Mouse (Mus musculus) spleen, postnatal 14 days (tissue): ENCODE measurements at regions not wholly inside any gene's neighbourhood (a gene's known extent, or its start where the extent isn't known, plus 50 kb on each side); places are given as distances from the start of the nearest gene placed in this dataset.

Experiments used
- DNase-seq, 2 experiments: peaks; one replicate each; pipeline ENCODE4 v3.0.0; 2021 to 2022; ENCODE audit warnings: low spot score in 2 of 2

GRCm38 (mm10) chr7:72906536-72906935 is 468.8 kb upstream of the Rgma start:
- DNase-seq, result no peak

DNA sequence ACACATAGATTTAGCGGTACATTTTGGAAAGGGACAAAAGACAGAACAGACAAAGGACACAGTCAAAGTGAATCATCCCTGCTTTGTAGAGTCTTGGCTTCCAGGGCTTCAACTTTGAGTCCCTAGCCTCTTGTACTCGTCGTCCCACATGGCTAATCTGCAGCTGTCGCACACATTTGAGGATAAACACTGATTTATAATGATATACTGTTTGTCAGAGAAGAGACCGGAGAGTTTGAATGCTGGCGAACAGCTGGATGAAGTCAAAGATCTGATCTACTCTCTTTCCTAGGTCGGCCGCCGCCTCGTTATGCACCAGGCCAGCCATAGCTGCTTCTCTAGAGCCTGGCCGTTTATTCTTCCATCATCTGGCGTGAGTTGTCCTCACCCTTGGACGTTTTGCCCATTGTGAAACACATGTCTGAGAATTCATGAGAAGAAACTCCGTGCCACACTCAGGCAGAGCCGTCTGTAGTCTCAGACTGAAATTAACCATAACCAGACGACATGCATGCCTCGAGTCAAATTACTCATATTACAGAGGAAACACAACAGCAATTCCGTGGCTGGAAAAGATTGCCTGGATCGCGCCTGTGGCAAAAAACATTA is 448.4 kb upstream of the Rgma start:
- DNase-seq, result no peak

- DNase-seq, result no peak
Observed at GRCm38 (mm10) chr7:72938842-72939241, 436.5 kb upstream of the Rgma start.

DNA sequence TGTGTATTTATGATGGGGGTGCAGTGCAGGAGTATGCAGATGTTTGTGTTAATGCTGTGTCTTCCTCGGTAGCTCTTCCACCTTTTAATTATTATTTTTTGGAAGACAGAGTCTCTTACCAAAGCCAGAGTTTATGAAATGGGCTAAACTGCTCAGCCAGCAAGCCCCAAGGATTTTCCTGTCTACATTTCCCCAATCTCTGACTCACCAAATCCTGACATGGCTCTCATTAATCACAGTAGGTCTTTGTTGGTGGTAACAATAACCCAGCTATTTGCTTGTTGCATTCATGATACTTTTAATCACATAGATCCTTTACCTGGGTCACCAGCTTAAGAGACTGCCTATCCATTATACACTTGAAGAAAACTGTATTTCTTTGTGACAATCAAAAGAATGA is 427.8 kb upstream of the Rgma start:
- DNase-seq, result no peak

DNA sequence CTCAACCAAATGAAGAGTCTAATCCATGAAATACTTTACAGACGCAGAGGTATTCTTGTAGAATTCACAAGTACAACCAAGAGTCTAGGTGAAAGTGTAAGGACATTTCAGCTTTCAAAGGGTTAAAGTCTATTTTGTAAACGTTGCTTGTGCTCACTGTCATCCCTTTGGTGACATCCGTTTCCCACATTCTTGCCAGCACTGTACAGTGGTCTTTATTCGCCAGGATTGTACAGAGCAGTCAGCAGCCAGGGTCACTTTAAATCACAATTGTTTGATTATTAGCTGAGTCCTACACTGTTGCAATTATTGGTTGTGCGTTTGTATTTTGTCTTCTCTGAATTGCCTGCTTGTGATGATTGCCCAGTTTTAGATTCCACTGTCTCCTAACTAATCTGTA is 427.3 kb upstream of the Rgma start:
- DNase-seq, result no peak

DNA sequence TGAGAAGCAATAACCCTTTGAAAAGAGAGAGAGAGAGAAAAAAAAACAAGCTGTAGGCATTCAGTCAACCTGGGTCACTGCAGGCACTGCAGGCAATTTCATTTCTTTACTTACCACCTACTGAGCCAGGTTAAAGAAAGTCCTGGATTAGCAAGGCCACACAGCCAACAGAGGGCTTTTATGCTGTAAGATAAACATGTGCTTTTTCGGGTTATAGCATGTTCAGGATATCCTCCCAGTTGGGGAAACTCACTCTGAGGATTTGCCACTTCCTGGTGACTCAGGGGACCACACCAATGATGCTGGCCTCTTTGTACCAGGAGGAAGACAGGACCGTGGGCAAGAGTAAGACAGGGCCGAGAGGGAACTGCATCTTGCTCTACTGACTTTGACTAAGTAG is 426.6 kb upstream of the Rgma start:
- DNase-seq, result no peak

DNA sequence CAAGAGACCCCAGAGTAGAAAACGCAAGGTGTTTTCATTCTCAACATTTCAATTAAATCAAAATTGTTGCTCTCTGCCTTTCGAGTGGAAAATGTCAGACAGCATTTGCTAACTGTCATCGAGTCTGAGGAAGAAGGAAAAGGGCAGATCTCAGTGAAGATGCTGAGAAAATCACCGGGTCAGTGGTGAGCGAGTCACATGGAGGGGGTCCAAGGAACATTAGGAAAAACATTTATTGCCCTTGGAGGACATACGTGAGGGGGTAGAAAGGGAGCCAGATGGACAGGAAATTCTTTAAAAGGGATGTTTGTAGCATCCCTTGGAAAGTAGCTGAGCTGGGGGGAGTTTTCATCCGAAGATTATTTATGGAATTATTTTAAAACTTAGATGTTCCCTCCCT is 425.4 kb upstream of the Rgma start:
- no peak for DNase-seq

GRCm38 (mm10) chr7:72957674-72958073 is 417.6 kb upstream of the Rgma start:
- no peak for DNase-seq

DNA sequence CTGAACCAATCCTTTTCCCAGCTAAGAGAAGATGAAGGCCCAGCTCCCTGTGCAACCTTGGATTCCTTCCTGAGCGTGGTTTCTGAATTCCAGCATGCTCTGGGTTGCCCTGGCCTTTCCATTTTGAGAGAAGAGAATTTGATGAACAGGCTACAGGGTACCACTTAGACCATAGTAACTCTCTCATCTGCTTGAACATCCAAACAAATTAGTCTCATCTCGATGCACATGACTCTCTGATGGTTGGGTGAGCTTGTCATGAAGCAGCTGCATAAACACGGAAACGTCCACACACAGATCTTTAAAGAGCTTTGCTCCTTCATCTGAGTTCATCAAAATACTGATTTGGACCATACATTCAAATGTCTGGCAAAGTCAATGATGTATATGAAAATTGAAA is 414.0 kb upstream of the Rgma start:
- DNase-seq, result no peak

DNA sequence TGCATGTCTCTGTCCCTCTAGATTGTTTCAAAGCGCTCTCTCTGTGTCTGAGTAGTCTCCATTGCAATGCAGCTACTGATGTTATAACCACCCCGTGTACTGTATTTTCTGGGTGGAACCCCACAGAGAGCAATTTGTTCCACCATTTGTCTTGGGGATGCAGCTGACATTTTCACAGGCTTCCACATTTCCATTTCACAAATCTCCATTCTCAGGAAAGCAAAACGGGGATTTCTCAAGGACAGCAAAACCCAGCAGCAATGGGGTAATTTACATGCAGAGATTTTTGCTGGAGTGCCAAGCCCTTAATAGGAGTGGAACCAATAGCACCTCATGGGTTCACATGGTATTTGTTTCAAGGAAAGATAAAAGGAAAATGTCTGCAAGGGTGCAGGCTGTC is 412.5 kb upstream of the Rgma start:
- DNase-seq, result no peak

- no peak for DNase-seq
Observed at GRCm38 (mm10) chr7:72963908-72964307, 411.4 kb upstream of the Rgma start.

DNA sequence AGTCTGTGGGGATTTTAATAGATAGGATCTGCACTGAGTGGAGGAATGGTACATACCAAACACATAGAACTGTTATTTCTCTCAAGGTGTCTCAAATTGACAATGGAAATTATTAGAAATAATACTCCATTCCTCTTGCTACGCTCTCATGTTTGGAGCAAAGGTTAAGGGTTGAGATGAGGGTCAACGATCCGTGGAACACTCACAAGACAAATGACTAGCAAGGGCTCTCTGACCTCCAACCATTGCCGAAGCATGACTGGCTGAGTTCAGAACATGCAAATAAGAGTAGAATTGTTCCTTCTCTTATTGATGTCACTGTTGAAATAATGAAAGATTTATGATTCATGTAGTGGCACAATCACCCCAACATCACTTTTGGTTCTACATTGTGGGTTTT is 407.1 kb upstream of the Rgma start:
- DNase-seq, result no peak

GRCm38 (mm10) chr7:72971506-72972267 is 403.6 kb upstream of the Rgma start:
- no peak for DNase-seq

GRCm38 (mm10) chr7:72972397-72972796 is 402.9 kb upstream of the Rgma start:
- no peak for DNase-seq

- no peak for DNase-seq
Observed at GRCm38 (mm10) chr7:72973771-72974170, 401.5 kb upstream of the Rgma start.

- no peak for DNase-seq
Observed at GRCm38 (mm10) chr7:72974384-72974783, 400.9 kb upstream of the Rgma start.

GRCm38 (mm10) chr7:72990559-72991429 is 384.5 kb upstream of the Rgma start:
- DNase-seq, result no peak

- DNase-seq, result no peak
Observed at GRCm38 (mm10) chr7:72998374-72998773, 376.9 kb upstream of the Rgma start.

- no peak for DNase-seq
Observed at GRCm38 (mm10) chr7:73019151-73019550, 356.2 kb upstream of the Rgma start.

DNA sequence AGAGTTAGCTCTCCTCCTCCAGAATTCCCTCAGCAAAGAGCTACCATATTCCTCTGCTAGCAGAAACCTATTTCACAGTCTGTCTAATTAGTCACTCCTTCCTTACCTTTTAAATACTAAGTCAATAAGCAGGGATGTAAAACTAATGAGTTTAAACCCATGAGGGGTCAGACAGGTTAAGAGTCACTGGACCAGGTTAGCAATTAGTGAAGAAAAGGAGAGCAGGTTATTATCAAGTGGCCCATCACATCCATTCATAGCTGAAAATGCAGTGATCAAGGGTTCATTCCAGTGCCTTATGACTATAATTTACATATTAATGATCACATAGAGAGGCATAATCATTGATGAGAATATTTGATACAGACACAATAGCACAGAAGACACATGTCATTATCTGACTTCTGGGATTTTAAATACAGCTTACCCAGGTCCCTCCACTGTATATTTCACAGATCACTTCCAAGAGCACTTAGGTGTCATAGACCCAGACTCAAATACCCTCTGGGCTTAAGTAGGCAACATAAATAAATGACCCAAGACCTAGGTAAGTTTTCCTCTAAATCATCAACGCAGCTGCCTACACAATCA is 355.4 kb upstream of the Rgma start:
- DNase-seq, result no peak

DNA sequence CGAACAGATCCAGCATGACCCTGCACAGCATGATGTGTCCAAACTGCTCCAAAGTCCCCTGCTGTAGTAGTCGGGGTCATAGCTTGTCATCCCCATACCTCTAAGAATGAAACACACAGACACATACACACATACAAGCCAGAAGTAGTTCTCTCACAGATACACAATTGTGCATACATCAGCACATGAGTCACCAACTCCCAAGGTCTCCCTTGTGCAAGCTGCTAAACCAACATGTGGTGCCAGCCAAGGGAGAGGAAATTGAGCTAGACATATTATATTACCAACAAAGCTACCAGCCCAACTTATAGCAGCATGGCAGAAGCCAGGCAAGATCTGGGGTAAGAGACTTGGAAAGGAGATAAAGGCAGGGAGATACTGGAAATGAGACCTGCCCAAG is 353.5 kb upstream of the Rgma start:
- no peak for DNase-seq

GRCm38 (mm10) chr7:73025640-73026039 is 349.7 kb upstream of the Rgma start:
- no peak for DNase-seq
